Mouse (Mus musculus) olfactory bulb, adult 2 months (tissue): ENCODE results near the gene Olfr1079.

Experiments used
- CTCF ChIP-seq: fragments of 200-500 bp; IDR thresholded peaks from 2 replicates; pipeline ENCODE4 v1.5.1; 2012; ENCODE audit warnings: low read depth, mild to moderate bottlenecking, low read length, moderate library complexity; ENCODE audit not compliant: insufficient read depth
- POLR2A ChIP-seq: fragments of 200-500 bp; IDR thresholded peaks from 2 replicates; pipeline ENCODE4 v1.6.1; 2012; ENCODE audit warnings: mild to moderate bottlenecking, low read depth, low read length, moderate library complexity; ENCODE audit not compliant: insufficient read depth

- TF ChIP-seq CTCF, result no peak
- TF ChIP-seq POLR2A, result no peak
Observed at GRCm38 (mm10) chr2:86530991-86531390, 11.3 kb downstream of the Olfr1079 start.
